Mouse (Mus musculus) hindbrain, embryonic 13.5 days (tissue): ENCODE results near the gene R3hcc1l. TPM values are rescaled to one million over a fixed set of nuclear protein-coding genes. Genes with fewer than 3 reads are reported as not detected.

Source experiments
- ATAC-seq: fragments of 200-750 bp; cut with Nextera tagmentation; 2 replicates; pipeline ENCODE4 v1.8.0; 2017; ENCODE audit warnings: moderate TSS enrichment; ENCODE audit not compliant: low FRiP score
- H3K27ac ChIP-seq: fragments of 300-500 bp; sonication (generic); 2 replicates; pipeline ENCODE4 v1.5.1; 2015; ENCODE audit warnings: inconsistent platforms, mild to moderate bottlenecking, moderate library complexity
- H3K27me3 ChIP-seq: fragments of 300-500 bp; sonication (generic); 2 replicates; pipeline ENCODE4 v1.6.1; 2015; ENCODE audit warnings: mild to moderate bottlenecking, inconsistent platforms
- H3K36me3 ChIP-seq: fragments of 300-500 bp; sonication (generic); 2 replicates; pipeline ENCODE4 v1.6.1; 2015; ENCODE audit warnings: mild to moderate bottlenecking, inconsistent platforms
- H3K4me1 ChIP-seq: fragments of 300-500 bp; sonication (generic); replicated peaks from 2 replicates; pipeline ENCODE4 v1.6.1; 2015; ENCODE audit warnings: inconsistent platforms
- H3K4me2 ChIP-seq: fragments of 300-500 bp; sonication (generic); 2 replicates; pipeline ENCODE4 v1.6.1; 2015; ENCODE audit warnings: inconsistent platforms, mild to moderate bottlenecking, moderate library complexity
- H3K4me3 ChIP-seq: fragments of 300-500 bp; sonication (generic); 2 replicates; pipeline ENCODE4 v1.5.1; 2015; ENCODE audit warnings: mild to moderate bottlenecking, inconsistent platforms
- H3K9ac ChIP-seq: fragments of 300-500 bp; sonication (generic); 2 replicates; pipeline ENCODE4 v1.6.1; 2015; ENCODE audit warnings: mild to moderate bottlenecking, inconsistent platforms
- H3K9me3 ChIP-seq: fragments of 300-500 bp; sonication (generic); 2 replicates; pipeline ENCODE4 v1.6.1; 2016; ENCODE audit warnings: inconsistent platforms
- WGBS: fragments of 180-500 bp; shearing (Covaris S2); methylation state at CpG from one replicate; pipeline ENCODE4 v1.1.7; 2015; 5-methylcytosine and 5-hydroxymethylcytosine counted together
- polyA plus RNA-seq: library from polyadenylated mRNA; unstranded; fragments of >200 nt; fragmentation: Nextera tagmentation; extraction: Ambion mirVana; gene quantifications from 2 replicates; pipeline ENCODE4 v1.2.1, GENCODE M21; 2015

The R3hcc1l gene
- polyA plus RNA-seq, 1 experiment from 2014 or later, result 15.8 TPM

- no peak for ATAC-seq
- Histone ChIP-seq H3K9ac (no peak overlapping the region), H3K36me3 (no peaks in the 10 kb centered on the region), H3K4me1 (peaks cover 8% of the 10 kb centered on the region), H3K9me3 (no peaks in the 10 kb centered on the region), H3K27ac (no peak overlapping the region), H3K4me3 (no peak overlapping the region), H3K4me2 (no peak overlapping the region), H3K27me3 (peaks cover 32% of the 10 kb centered on the region)
- WGBS, result 87% methylated on average over 4 of the region's 4 CpGs
Observed at GRCm38 (mm10) chr19:42611746-42612145, 93.2 kb downstream of the R3hcc1l start.

- Histone ChIP-seq H3K27me3 (peaks cover 32% of the 10 kb centered on the region), H3K9me3 (no peaks in the 10 kb centered on the region), H3K36me3 (no peaks in the 10 kb centered on the region), H3K4me3 (peak within 1 kb of the TSS; percentile 33), H3K9ac (no peak within 1 kb of the TSS), H3K4me1 (peaks cover 8% of the 10 kb centered on the region), H3K4me2 (peak within 1 kb of the TSS; percentile 57), H3K27ac (no peak within 1 kb of the TSS)
- WGBS, result under 1% methylated on average over 37 of the region's 37 CpGs
- ATAC-seq, result no peak
Observed at GRCm38 (mm10) chr19:42612654-42613053, 94.1 kb downstream of the R3hcc1l start, which contains the start of gene Loxl4. Gene Loxl4, minus strand, starts transcription at chr19:42612813.

GRCm38 (mm10) chr19:42613116-42613515 lies 94.6 kb downstream of the R3hcc1l start:
- Histone ChIP-seq H3K27me3 (peaks cover 32% of the 10 kb centered on the region), H3K4me3 (peak overlapping the region; percentile 33), H3K27ac (no peak overlapping the region), H3K4me1 (peaks cover 8% of the 10 kb centered on the region), H3K36me3 (no peaks in the 10 kb centered on the region), H3K9ac (no peak overlapping the region), H3K4me2 (peak overlapping the region; percentile 57), H3K9me3 (no peaks in the 10 kb centered on the region)
- WGBS, result 32% methylated on average over 7 of the region's 7 CpGs
- ATAC-seq, result no peak

GRCm38 (mm10) chr19:42613647-42614225 lies 95.2 kb downstream of the R3hcc1l start:
- 83% methylated on average over 7 of the region's 7 CpGs for WGBS
- Histone ChIP-seq H3K27me3 (peaks cover 32% of the 10 kb centered on the region), H3K4me2 (no peak overlapping the region), H3K9me3 (no peaks in the 10 kb centered on the region), H3K4me1 (peaks cover 8% of the 10 kb centered on the region), H3K9ac (no peak overlapping the region), H3K4me3 (no peak overlapping the region), H3K27ac (no peak overlapping the region), H3K36me3 (no peaks in the 10 kb centered on the region)
- no peak for ATAC-seq

- Histone ChIP-seq H3K9ac (no peak overlapping the region), H3K36me3 (no peaks in the 10 kb centered on the region), H3K27ac (no peak overlapping the region), H3K4me1 (peaks cover 10% of the 10 kb centered on the region), H3K27me3 (peaks cover 5% of the 10 kb centered on the region; the same call in 1 of the 2 replicates), H3K9me3 (no peaks in the 10 kb centered on the region), H3K4me2 (no peak overlapping the region), H3K4me3 (no peak overlapping the region)
- no peak for ATAC-seq
- WGBS, result 87% methylated on average over 6 of the region's 6 CpGs
Observed at GRCm38 (mm10) chr19:42628068-42628467, 109.5 kb downstream of the R3hcc1l start.

- H3K9ac ChIP-seq, result no peak overlapping the region
- 20% methylated on average over 8 of the region's 8 CpGs for WGBS
- H3K4me2 ChIP-seq, result no peak overlapping the region; the same call in 1 of the 2 replicates
- H3K27me3 ChIP-seq, result peaks cover 5% of the 10 kb centered on the region; the same call in 1 of the 2 replicates
- peaks cover 10% of the 10 kb centered on the region for H3K4me1 ChIP-seq
- no peak for ATAC-seq
- H3K27ac ChIP-seq, result no peak overlapping the region
- H3K9me3 ChIP-seq, result no peaks in the 10 kb centered on the region
- H3K36me3 ChIP-seq, result no peaks in the 10 kb centered on the region
- no peak overlapping the region for H3K4me3 ChIP-seq
Observed at GRCm38 (mm10) chr19:42631541-42631961, 113.0 kb downstream of the R3hcc1l start.

- 79% methylated on average over 4 of the region's 4 CpGs for WGBS
- Histone ChIP-seq H3K27ac (no peak overlapping the region), H3K27me3 (peaks cover 5% of the 10 kb centered on the region; the same call in 1 of the 2 replicates), H3K4me3 (no peak overlapping the region), H3K9me3 (no peaks in the 10 kb centered on the region), H3K4me1 (peaks cover 15% of the 10 kb centered on the region), H3K4me2 (no peak overlapping the region), H3K9ac (no peak overlapping the region), H3K36me3 (no peaks in the 10 kb centered on the region)
- ATAC-seq, result no peak
Observed at GRCm38 (mm10) chr19:42632301-42632700, 113.7 kb downstream of the R3hcc1l start.

GRCm38 (mm10) chr19:42633650-42634049 lies 115.1 kb downstream of the R3hcc1l start:
- H3K27ac ChIP-seq, result no peak overlapping the region
- H3K4me1 ChIP-seq, result peaks cover 18% of the 10 kb centered on the region
- no peak overlapping the region for H3K4me3 ChIP-seq
- 84% methylated on average over 2 of the region's 2 CpGs for WGBS
- H3K4me2 ChIP-seq, result no peak overlapping the region
- H3K36me3 ChIP-seq, result no peaks in the 10 kb centered on the region
- H3K9me3 ChIP-seq, result no peaks in the 10 kb centered on the region
- no peak for ATAC-seq
- H3K9ac ChIP-seq, result no peak overlapping the region
- peaks cover 5% of the 10 kb centered on the region; the same call in 1 of the 2 replicates for H3K27me3 ChIP-seq

- Histone ChIP-seq H3K9ac (no peak overlapping the region), H3K4me1 (peaks cover 23% of the 10 kb centered on the region), H3K27ac (no peak overlapping the region), H3K4me2 (no peak overlapping the region), H3K36me3 (no peaks in the 10 kb centered on the region), H3K27me3 (no peaks in the 10 kb centered on the region; the same call in 1 of the 2 replicates), H3K4me3 (no peak overlapping the region), H3K9me3 (no peaks in the 10 kb centered on the region)
- ATAC-seq, result no peak
- 56% methylated on average over 11 of the region's 11 CpGs for WGBS
Observed at GRCm38 (mm10) chr19:42636631-42637030, 118.1 kb downstream of the R3hcc1l start.

DNA sequence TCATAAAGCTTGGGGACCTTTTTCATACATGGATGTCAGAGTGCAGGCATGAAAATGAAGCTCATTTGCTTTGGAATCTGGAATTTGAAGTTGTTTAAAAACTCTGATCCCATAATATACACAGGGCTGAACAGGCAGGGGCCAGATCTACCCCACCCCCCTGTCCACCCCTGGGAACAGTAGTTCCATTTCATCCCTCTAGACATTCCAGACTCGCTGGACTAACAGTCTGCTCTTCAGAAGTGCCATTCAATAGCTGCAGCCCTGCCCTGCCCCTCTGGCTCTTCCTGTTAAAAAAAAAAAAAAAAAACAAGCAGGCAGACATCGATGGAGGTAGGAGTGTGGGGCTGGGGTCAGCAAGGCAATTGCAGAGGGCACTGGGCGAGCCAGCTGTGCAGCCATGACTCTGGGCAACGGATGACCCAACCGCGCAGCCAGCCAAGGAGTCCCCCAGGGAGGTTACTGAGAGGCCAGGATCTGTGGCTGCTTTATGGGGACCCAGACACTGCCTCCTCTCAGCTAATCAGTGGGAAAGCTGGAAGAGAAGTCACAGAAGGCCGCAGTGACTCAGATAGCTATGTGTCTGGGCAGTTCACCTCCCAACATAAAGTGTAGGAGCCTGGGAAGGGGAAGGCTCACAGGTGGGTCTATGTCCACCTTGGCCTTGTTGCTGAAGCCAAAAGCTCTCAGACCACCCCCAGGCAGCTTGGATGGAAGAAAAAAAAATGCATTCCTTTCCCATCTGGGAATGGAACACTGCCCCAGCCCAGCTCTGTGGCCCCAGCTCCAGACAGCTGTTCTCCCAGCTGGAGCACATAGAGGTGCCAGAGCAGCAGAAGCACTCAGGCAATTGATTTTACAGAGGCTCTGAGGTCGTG lies 120.3 kb downstream of the R3hcc1l start:
- Histone ChIP-seq H3K4me3 (no peak overlapping the region), H3K9me3 (no peaks in the 10 kb centered on the region), H3K4me2 (no peak overlapping the region), H3K36me3 (no peaks in the 10 kb centered on the region), H3K27me3 (no peaks in the 10 kb centered on the region; the same call in 1 of the 2 replicates), H3K4me1 (peaks cover 19% of the 10 kb centered on the region), H3K9ac (no peak overlapping the region), H3K27ac (no peak overlapping the region)
- ATAC-seq, result no peak
- 51% methylated on average over 8 of the region's 8 CpGs for WGBS

GRCm38 (mm10) chr19:42639544-42639943 lies 121.0 kb downstream of the R3hcc1l start:
- Histone ChIP-seq H3K9ac (no peak overlapping the region), H3K4me3 (no peak overlapping the region), H3K9me3 (no peaks in the 10 kb centered on the region), H3K36me3 (no peaks in the 10 kb centered on the region), H3K4me2 (no peak overlapping the region), H3K4me1 (peaks cover 19% of the 10 kb centered on the region), H3K27me3 (no peaks in the 10 kb centered on the region), H3K27ac (no peak overlapping the region)
- ATAC-seq, result no peak
- 78% methylated on average over 8 of the region's 8 CpGs for WGBS

DNA sequence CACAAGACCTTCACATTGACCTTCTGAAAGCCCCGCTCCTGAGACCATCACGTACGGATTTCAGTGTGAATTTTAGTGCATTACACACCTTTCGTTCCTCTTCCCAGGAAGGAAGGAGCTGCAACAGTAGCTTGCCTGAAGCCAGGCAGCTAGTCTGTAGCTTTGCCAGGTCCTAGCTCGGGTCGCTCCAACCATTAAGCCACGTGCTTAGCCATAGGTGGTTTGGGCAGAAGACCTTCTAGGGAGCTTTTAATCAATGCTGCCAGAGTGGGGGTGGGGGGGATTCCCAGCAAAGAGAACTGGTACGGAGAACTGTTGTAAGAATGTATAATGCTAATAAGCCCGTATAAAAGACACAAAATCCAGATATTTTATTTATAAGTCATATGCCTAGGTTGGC lies 121.7 kb downstream of the R3hcc1l start:
- Histone ChIP-seq H3K36me3 (no peaks in the 10 kb centered on the region), H3K4me2 (no peak overlapping the region), H3K27me3 (no peaks in the 10 kb centered on the region), H3K4me3 (no peak overlapping the region), H3K9me3 (no peaks in the 10 kb centered on the region), H3K27ac (no peak overlapping the region), H3K4me1 (peaks cover 19% of the 10 kb centered on the region), H3K9ac (no peak overlapping the region)
- WGBS, result 85% methylated on average over 9 of the region's 9 CpGs
- no peak for ATAC-seq
